Mouse (Mus musculus) liver, embryonic 11.5 days (tissue): ENCODE data around the gene Abcb1b. TPM values are rescaled to one million over a fixed set of nuclear protein-coding genes. Genes with fewer than 3 reads are reported as not detected.

Experiments used
- ATAC-seq: fragments of 200-750 bp; cut with Nextera tagmentation; replicated peaks from 2 replicates; pipeline ENCODE4 v1.8.0; 2017; ENCODE audit warnings: moderate number of reproducible peaks, mild to moderate bottlenecking, moderate TSS enrichment, moderate library complexity; ENCODE audit not compliant: low FRiP score
- DNase-seq: peaks from one replicate; pipeline ENCODE4 v3.0.0-alpha.2; 2017; ENCODE audit warnings: low spot score
- H3K27ac ChIP-seq: fragments of 300-500 bp; sonication (generic); 2 replicates; pipeline ENCODE4 v1.5.1; 2014; ENCODE audit warnings: mild to moderate bottlenecking, low read depth, low read length, control low read depth
- H3K27me3 ChIP-seq: fragments of 300-500 bp; sonication (generic); replicated peaks from 2 replicates; pipeline ENCODE4 v1.6.1; 2014; ENCODE audit warnings: low read length, mixed read lengths; ENCODE audit not compliant: control insufficient read depth, insufficient read depth
- H3K36me3 ChIP-seq: fragments of 300-500 bp; sonication (generic); 2 replicates; pipeline ENCODE4 v1.6.1; 2014; ENCODE audit warnings: mild to moderate bottlenecking, low read length, moderate library complexity, mixed read lengths; ENCODE audit not compliant: control insufficient read depth, insufficient read depth
- H3K4me1 ChIP-seq: fragments of 300-500 bp; sonication (generic); replicated peaks from 2 replicates; pipeline ENCODE4 v1.6.1; 2014; ENCODE audit warnings: low read length, mixed read lengths; ENCODE audit not compliant: control insufficient read depth, insufficient read depth
- H3K4me2 ChIP-seq: fragments of 300-500 bp; sonication (generic); 2 replicates; pipeline ENCODE4 v1.6.1; 2014; ENCODE audit warnings: mild to moderate bottlenecking, control low read depth, moderate library complexity
- H3K4me3 ChIP-seq: fragments of 300-500 bp; sonication (generic); 2 replicates; pipeline ENCODE4 v1.5.1; 2014; ENCODE audit warnings: low read depth, low read length, control low read depth
- H3K9ac ChIP-seq: fragments of 300-500 bp; sonication (generic); 2 replicates; pipeline ENCODE4 v1.6.1; 2014; ENCODE audit warnings: low read depth, low read length, control low read depth
- H3K9me3 ChIP-seq: fragments of 300-500 bp; sonication (generic); 2 replicates; pipeline ENCODE4 v1.6.1; 2016; ENCODE audit warnings: low read length, inconsistent platforms, mixed read lengths; ENCODE audit not compliant: control insufficient read depth
- WGBS: fragments of 180-500 bp; shearing (Covaris S2); extraction: QIAGEN DNeasy Blood & Tissue Kit; methylation state at CpG from one replicate; pipeline ENCODE4 v1.1.7; 2014; 5-methylcytosine and 5-hydroxymethylcytosine counted together
- polyA plus RNA-seq: library from polyadenylated mRNA; unstranded; fragments of >200 nt; fragmentation: Nextera tagmentation; extraction: Ambion mirVana; gene quantifications from 2 replicates; pipeline ENCODE4 v1.2.1, GENCODE M21; 2014

Abcb1b gene
- polyA plus RNA-seq, 1 experiment from 2014 or later = 0.55 TPM

DNA sequence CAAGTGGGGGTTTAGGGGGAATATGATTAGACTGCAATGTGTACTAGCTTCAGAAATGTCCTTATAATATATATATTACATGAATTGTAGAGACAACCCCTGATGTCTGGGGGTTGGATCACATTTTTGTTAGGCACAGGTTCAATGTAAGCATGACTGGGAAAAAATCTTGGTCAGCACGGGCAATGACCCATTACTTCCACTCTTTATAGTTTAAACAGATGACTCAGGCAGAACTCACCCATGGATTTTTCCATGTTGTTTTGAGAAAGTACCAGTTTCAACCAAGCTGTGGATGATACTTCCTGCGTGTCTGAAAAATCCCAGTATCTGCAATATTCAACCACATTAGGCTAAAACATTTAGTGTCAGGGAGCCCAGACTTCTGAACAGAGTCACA lies 79.1 kb downstream of the Abcb1b start:
- no peak overlapping the region for H3K4me2 ChIP-seq
- H3K9me3 ChIP-seq = no peaks in the 10 kb centered on the region
- H3K4me3 ChIP-seq = no peak overlapping the region
- WGBS = 82% methylated on average over 2 of the region's 2 CpGs
- ATAC-seq (no peak), DNase-seq (no peak)
- H3K4me1 ChIP-seq = no peaks in the 10 kb centered on the region
- H3K27me3 ChIP-seq = no peaks in the 10 kb centered on the region
- no peak overlapping the region for H3K9ac ChIP-seq
- H3K36me3 ChIP-seq = no peaks in the 10 kb centered on the region
- no peak overlapping the region for H3K27ac ChIP-seq

DNA sequence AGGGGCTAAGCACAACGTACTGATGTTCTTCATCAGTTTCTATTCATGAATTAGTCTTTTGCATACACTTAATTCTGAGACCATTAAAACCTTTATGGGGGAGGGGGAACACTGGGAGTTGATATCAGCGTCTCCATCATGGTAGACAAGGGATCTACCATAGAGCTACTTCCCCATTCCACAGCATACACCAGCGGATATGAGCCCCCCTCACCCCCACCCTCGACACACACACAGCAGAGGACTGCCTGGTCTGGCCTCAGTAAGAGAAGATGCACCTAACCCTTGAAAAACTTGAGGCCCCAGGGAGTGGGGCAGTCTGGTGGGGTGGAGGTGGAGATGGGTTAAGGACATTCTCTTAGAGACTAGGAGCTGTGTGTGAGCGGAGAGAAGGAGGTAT lies 79.9 kb downstream of the Abcb1b start:
- Histone ChIP-seq H3K9ac (no peak overlapping the region), H3K4me1 (no peaks in the 10 kb centered on the region), H3K36me3 (no peaks in the 10 kb centered on the region), H3K9me3 (no peaks in the 10 kb centered on the region), H3K27ac (no peak overlapping the region), H3K27me3 (no peaks in the 10 kb centered on the region), H3K4me2 (no peak overlapping the region), H3K4me3 (no peak overlapping the region)
- WGBS = 49% methylated on average over 5 of the region's 5 CpGs
- DNase-seq (no peak), ATAC-seq (no peak)

DNA sequence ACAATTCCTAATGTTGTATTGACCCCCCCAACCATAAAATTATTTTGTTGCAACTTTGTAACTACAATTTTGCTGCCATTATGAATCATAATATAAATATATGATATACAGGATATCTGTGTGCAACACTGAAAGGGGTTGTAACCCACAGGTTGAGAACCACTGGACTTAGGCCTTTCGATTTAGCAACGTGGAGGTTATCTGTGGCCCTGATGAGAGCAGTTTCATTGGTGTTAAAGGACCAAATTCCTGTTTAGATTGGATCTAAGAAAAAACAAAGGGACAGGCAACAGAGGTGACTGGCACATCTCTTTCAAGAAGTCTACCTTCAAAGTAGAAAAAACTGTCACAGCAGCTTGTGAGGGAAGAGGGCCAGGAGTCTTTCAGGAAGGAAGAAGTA lies 87.9 kb downstream of the Abcb1b start:
- Histone ChIP-seq H3K27ac (no peak overlapping the region), H3K9me3 (no peaks in the 10 kb centered on the region), H3K27me3 (no peaks in the 10 kb centered on the region), H3K4me1 (no peaks in the 10 kb centered on the region), H3K4me3 (no peak overlapping the region), H3K9ac (no peak overlapping the region), H3K36me3 (no peaks in the 10 kb centered on the region), H3K4me2 (no peak overlapping the region)
- WGBS = 69% methylated on average over 2 of the region's 2 CpGs
- DNase-seq = no peak
- ATAC-seq = no peak

GRCm38 (mm10) chr5:8893300-8894103 lies 95.6 kb downstream of the Abcb1b start, which contains the start of gene Abcb4:
Abcb4 (plus strand) TSS chr5:8893717.
- DNase-seq = peak; percentile 79

GRCm38 (mm10) chr5:8894104-8894425 lies 96.1 kb downstream of the Abcb1b start:
- H3K9ac ChIP-seq = peak overlapping the region; percentile 89
- peak overlapping the region; percentile 73 for H3K4me2 ChIP-seq
- WGBS = 5% methylated on average over 15 of the region's 15 CpGs
- H3K27me3 ChIP-seq = no peaks in the 10 kb centered on the region
- H3K27ac ChIP-seq = peak overlapping the region; percentile 92
- DNase-seq (no peak), ATAC-seq (no peak; the same call in 1 of the 2 replicates)
- peaks cover 3% of the 10 kb centered on the region; the same call in 1 of the 2 replicates for H3K4me1 ChIP-seq
- H3K4me3 ChIP-seq = peak overlapping the region; percentile 84
- no peaks in the 10 kb centered on the region for H3K36me3 ChIP-seq
- H3K9me3 ChIP-seq = no peaks in the 10 kb centered on the region

More at GRCm38 (mm10) chr5:8893300-8894103, 95.6 kb downstream of the Abcb1b start, which contains the start of gene Abcb4:
- ATAC-seq = peak; percentile 90
- no peaks in the 10 kb centered on the region for H3K27me3 ChIP-seq
- H3K4me1 ChIP-seq = peaks cover 3% of the 10 kb centered on the region; the same call in 1 of the 2 replicates
- H3K4me2 ChIP-seq = peak within 1 kb of the TSS; percentile 73
- peak within 1 kb of the TSS; percentile 84 for H3K4me3 ChIP-seq
- H3K27ac ChIP-seq = peak within 1 kb of the TSS; percentile 92
- peak within 1 kb of the TSS; percentile 89 for H3K9ac ChIP-seq
- H3K9me3 ChIP-seq = no peaks in the 10 kb centered on the region
- under 1% methylated on average over 65 of the region's 65 CpGs for WGBS
- no peaks in the 10 kb centered on the region for H3K36me3 ChIP-seq

GRCm38 (mm10) chr5:8894641-8895490 lies 96.9 kb downstream of the Abcb1b start:
- peak overlapping the region; percentile 92 for H3K27ac ChIP-seq
- peak overlapping the region; percentile 89 for H3K9ac ChIP-seq
- WGBS = 35% methylated on average over 15 of the region's 15 CpGs
- peak overlapping the region; percentile 73 for H3K4me2 ChIP-seq
- no peaks in the 10 kb centered on the region for H3K9me3 ChIP-seq
- ATAC-seq = peak; percentile 78
- peaks cover 3% of the 10 kb centered on the region; the same call in 1 of the 2 replicates for H3K4me1 ChIP-seq
- peak overlapping the region; percentile 84 for H3K4me3 ChIP-seq
- no peaks in the 10 kb centered on the region for H3K36me3 ChIP-seq
- no peaks in the 10 kb centered on the region for H3K27me3 ChIP-seq
- DNase-seq = peak; percentile 43

DNA sequence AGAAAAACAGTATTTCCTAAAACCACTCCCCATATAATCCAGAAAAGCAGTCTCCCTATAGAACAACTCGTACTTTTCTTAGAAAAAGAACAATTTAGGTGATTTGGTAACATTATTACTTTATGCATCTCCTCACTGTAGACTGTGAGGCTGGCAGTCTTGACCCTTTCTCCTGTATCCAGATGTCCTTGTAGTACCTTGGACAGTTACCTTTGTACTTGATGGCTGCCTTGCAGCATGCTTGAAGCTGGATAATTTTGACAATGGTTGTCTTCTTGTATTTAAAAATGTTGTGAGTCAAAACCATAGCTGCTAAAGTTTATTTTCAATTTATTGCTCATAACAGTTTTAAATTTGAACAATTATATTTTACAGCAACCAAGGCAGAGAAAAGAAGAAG lies 98.3 kb downstream of the Abcb1b start:
- Histone ChIP-seq H3K4me2 (no peak overlapping the region; the same call in 1 of the 2 replicates), H3K27ac (no peak overlapping the region), H3K27me3 (no peaks in the 10 kb centered on the region), H3K9ac (no peak overlapping the region), H3K9me3 (no peaks in the 10 kb centered on the region), H3K4me1 (peaks cover 3% of the 10 kb centered on the region; the same call in 1 of the 2 replicates), H3K36me3 (no peaks in the 10 kb centered on the region), H3K4me3 (no peak overlapping the region)
- WGBS = 64% methylated on average over 1 of the region's 1 CpGs
- DNase-seq (no peak), ATAC-seq (no peak)

DNA sequence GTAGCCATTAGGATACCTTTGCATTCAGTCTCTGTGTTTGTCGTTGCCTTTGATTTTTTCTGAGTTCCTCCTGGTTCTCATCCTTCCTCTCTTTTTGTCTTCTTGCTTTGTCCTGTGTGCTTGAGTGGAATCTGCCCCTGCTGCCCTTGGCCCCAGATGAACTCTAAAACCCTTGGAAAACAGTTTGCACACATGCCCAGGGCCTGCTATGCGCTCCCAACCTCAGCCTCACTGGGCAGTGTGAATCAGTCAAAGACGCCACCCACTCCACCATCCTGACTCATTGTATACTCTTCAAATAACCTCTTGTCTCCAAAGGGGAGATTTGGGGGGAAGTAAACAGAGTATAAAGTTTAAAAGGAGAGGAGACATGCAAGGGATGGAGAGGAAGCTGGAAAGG lies 100.3 kb downstream of the Abcb1b start:
- Histone ChIP-seq H3K4me2 (no peak overlapping the region), H3K4me3 (no peak overlapping the region), H3K27me3 (no peaks in the 10 kb centered on the region), H3K4me1 (0 out of 2 replicates have a peak, but pooled peaks cover 3% of the 10 kb centered on the region), H3K36me3 (no peaks in the 10 kb centered on the region), H3K9ac (no peak overlapping the region), H3K27ac (no peak overlapping the region), H3K9me3 (no peaks in the 10 kb centered on the region)
- DNase-seq (no peak), ATAC-seq (no peak)
- 80% methylated on average over 3 of the region's 3 CpGs for WGBS
